Mouse (Mus musculus) lung, postnatal 4 days (tissue): ENCODE results near the gene Hmg20b.
A peak's percentile ranks its signal among the peaks of the same experiment; 100 is the strongest.

ENCODE experiments used
- DNase-seq, 2 experiments: peaks; one replicate each; pipeline ENCODE4 v3.0.0; 2021

Hmg20b gene

DNA sequence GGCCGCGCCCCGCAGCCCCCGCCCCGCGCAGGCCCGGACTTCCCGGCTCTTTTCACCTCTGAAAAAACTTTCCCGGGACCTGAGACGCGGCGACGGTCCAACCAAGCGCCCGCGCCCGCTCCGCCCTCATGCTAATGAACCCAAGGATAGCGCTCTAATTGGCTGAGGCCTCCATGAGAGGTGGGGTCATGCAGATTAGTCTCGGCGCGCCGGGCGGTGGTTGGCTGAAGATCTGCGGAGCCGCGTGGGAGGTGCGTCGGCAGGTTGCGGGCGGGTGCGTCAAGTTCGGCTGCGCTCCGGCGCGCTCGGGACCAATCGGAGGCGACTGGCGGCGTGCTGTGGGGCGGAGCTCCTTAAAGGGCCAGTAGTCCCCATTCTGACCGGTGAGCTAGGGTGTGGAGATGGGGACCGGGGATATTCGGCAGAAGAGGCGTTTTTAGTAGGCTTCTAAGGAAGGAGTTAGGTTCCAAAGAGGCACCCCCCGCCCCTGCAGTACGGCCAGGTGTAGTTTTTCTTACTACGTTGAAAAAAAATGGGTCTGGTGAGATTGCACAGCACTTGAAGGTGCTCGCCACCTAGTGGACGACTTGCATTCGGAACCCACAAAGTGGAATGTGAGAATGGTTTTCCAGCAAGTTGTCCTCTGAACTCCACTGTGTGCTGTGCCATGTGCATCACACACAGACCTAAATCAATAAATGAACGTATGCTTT is at the start of gene Hmg20b:
TSS of gene Hmg20b (minus strand) at position 130 of the 713 bp plus-strand sequence.
- peak; percentile 99 to 100 for DNase-seq

GRCm38 (mm10) chr10:81399798-81400308 is 49.6 kb upstream of the Hmg20b start:
- no peak for DNase-seq

- DNase-seq: no peak
Observed at GRCm38 (mm10) chr10:81399296-81399695, 49.0 kb upstream of the Hmg20b start.

DNA sequence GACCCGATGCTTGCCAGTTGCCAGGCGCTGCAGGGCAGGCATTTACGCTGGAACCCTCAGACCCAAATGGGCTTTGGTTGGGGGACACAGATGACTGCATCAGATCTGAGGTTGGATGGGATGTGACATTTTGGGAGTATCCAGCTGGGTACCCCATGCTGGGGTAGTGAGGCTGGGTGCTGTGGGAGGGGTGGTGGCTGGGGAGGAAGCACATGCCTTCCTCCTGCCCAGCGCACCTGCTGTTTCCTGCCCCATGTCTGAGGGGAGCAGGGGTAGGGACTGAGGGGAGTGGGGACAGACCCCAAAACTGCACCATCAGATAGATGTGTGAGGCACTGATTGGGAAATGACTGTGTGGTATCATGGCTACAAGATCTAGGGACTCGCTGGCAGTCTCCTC is 46.5 kb upstream of the Hmg20b start:
- DNase-seq: no peak

DNA sequence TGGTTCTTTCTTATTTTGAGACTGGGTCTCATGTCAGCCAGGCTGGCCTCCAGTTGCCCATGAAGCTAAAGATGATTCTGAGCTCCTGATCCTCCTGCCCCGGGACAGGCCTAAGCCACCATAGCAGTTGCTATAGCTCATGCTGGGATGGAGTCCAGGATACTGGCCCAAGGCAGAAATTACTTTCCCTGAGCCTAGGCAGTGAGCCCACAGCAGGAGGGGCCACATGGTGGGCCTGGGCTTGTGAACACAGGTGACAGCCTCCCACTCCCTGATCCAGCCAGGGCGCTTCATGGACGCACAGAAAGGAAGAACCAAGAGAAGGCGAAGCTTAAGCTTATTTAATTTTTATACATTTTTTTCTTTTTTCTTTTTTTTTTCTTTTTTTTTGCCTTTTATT is 45.6 kb upstream of the Hmg20b start:
- DNase-seq: no peak

DNA sequence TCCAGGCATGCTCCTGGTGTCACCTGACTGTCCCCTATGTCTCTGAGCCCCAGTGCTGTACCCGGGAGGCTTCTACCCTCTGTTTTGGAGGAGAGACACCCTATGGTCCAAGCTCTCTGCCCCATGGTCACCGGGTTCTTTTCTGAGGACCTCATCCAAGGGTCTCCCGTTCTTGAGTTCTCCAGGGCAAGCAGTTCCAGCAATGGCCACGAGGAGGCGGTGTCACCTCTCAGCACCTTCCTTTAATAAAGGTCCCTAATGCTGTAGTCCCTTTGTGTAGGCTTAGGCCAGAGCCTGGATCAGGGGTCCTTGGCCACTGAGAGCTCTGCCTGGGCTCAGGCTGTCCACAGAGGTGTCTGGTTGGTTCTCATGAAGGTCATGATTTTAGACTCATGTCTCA is 44.8 kb upstream of the Hmg20b start:
- DNase-seq: peak; percentile 77 to 85

- DNase-seq: peak in 1 of 2 experiments; percentile 62
Observed at GRCm38 (mm10) chr10:81393456-81394063, 43.3 kb upstream of the Hmg20b start.

DNA sequence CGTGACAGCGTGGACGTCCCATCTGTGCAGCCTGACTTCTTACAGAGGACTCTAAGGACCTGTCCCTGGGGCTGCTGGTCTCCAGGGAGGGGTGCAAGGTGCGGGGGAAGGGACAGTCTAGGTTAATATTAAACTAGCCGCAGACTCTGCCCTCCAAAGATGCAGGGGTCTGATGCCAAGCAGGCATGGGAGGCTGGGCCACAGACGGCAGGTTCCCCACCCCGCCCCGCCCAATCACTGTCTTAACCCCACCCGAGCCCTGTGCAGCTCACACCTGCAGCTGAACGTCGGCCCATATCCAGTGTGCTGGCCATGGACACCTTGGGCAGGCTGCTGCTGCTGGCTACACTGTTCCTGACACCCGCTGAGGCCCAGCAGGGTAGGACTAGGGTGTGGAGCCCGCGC is 42.5 kb upstream of the Hmg20b start, which contains the start of gene Smim24:
TSS of gene Smim24 (plus strand) at position 271 of the 405 bp plus-strand sequence.
- no peak for DNase-seq

DNA sequence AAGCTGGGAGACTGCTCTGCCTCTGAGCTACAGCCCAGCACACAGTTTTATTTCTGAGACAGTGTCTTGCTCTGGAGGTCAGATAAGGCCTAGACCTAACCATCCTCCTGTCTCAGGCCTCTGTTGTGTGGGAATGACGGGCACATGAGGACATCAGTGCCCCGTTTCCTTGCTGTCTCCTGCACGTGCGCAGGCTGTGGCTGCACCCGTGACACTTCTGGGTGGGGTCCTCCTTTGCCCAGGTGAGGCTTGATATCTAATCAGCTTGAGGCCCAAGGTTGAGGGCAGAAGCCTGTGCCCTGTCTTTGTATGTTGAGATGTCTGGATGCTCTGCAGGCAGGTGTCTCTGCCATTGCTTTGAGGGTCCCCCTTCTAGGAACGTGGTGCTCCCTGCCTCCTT is 42.0 kb upstream of the Hmg20b start:
- DNase-seq: no peak

DNA sequence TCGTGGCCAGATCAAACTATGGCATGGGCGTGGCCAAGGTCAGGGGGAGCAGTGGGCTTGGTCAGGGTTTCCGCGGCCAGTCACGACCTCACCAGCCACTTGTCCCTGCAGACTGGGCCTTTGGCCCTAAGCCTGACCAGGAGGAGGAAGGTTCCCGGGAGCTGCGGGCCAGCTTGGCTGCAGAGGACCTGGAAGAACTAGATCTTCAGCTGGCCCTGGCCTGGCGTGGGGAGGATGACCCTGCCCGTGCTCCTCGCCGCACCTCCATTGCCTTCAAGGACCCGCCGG is 40.3 kb upstream of the Hmg20b start:
- no peak for DNase-seq

DNA sequence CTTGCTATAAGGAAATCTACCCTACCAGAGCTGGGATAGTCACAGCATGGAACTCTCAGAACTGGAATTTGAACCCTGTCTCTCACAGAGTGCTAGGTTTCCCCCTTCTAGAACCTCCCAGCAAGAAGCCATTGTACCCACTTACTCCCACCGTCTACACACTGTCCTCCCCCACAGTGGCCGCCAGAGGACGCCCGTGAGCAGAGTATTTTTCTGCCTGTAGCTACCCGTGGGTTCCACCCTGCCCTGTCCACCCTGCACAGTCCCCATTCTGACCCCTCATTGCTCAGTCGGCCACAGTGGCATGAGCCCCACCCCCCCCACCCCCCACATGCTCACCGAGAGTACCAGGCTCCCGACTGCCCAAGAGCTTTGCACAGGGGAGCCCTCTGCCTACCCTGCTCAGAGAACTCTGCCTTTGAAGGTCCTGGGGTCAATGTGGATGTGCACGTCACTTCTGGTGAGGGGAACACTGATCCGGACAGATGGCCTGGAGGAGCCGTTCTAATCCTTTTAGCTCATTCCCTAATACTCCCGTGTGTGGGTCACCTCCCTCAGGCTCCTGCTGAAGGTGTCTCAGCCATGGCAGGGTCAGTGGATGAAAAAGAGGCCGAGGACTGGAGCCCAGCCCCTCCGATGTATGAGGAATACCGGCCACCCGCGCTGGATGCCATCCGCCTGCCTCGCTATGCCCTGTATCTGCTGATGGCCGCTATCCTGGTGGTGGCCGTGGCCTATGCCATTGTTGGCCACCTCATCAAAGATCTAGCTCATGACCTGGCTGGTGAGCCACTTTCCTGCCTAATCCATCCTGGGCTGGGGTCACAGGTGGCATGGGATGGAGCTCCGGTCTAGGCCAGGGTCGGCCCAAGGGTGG is 39.8 kb upstream of the Hmg20b start:
- peak; percentile 80 to 86 for DNase-seq

DNA sequence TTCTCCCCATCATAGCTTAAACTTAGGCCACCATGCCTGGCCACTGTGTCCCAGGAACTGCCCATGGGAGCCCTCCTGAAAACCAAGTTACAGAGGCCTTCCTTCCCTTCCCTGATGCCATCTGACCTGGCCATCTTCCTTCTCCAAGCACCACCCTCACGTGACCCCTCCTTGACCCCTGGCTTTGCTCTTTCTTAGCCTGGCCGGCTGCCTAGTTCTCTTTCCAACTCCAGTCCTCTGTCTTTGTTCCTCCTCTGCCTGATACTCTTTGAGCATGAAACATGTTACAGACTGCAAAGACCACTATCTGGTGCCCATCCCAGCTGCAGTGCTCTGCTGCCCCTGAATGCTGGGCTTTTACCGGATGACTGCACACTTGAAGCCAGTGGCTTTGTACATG is 39.1 kb upstream of the Hmg20b start:
- peak in 1 of 2 experiments; percentile 49 for DNase-seq

DNA sequence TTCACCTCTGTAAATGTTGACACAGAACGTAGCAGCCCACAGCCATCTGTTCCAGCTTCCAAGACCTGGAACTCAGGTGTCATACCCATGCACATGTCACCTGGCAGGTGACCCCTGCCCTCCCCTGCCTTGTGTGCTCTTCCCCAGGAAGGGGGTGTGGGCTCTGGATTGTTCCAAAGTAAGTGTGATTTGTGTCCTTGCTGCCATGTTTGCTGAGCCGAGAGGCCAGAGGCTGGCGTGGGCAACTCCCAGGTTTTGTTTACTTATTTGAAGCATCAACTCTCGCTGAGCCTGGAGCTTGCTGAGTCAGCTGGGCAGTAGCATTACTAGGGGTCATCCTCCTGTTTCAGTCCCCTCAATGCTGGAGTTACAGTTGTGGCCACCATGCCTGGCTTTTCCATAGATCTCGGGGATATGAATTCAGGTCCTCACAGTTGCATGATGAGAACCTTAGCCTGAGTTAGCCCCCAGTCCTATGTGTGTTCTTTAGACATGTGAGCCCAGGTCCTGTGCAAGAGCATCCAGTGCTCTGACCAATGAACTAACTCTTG is 38.3 kb upstream of the Hmg20b start, which contains the start of gene Gm48552:
TSS of gene Gm48552 (plus strand) at position 501 of the 551 bp plus-strand sequence.
- DNase-seq: no peak

DNA sequence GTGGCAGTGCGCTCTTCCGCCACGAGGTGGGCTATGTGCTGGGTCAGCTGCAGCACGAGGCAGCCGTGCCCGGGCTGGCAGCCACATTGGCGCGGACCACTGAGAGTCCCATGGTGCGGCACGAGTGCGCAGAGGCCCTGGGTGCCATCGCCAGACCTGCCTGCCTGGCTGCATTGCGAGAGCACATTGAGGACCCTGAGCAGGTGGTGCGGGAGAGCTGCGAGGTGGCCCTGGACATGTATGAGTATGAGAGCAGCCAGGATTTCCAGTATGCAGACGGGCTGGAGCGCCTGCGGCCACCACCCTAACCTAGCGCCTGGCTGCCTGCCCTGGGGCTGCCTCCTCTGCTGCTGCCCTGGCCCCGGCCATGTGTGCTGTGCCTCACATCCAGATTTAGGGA is 37.4 kb upstream of the Hmg20b start:
- DNase-seq: no peak

- DNase-seq: no peak
Observed at GRCm38 (mm10) chr10:81385603-81386306, 35.5 kb upstream of the Hmg20b start.

DNA sequence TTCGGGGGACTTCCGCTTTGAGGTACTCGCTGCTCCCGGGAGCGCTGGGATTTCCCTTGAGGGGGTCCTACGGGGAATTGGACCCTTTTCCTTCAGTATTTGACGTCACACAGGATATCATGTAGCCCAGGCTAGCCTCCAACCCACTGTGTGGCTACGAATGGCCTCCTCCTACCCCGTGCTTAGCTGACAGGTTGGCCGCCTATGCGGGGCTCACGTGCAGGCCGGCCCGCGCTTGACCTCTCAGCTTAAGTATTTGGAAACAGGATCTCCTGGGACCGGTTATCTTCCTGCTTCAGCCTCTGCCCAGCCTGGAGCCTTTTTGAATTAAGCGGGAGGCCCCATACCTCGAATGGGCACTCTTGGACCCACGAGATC is 34.3 kb upstream of the Hmg20b start:
- no peak for DNase-seq

GRCm38 (mm10) chr10:81383802-81384604 is 33.7 kb upstream of the Hmg20b start, which contains the start of the genes Dohh and Gm48551:
Gene Dohh, plus strand, starts transcription at chr10:81384428.
Gene Gm48551, plus strand, starts transcription at chr10:81384466.
- peak; percentile 98 to 99 for DNase-seq

DNA sequence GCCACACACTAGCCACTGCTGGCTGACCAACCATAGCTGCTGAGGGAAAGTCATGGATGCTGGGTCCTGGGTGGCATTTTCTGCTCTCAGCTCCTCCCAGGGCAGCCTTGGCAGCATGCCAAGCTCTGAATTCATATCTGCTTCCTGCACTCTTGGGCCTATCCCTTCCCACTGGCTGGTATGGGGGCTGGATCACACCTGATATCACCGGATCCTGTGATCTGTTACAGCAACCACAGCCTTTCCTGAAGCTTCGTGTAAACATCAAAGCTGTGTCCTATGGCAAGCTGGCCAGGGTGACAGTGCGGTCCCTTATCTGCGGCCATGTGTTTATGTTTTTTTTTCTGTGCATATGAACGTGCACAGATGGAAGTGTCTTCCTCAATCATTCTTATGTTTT is 31.8 kb upstream of the Hmg20b start:
- DNase-seq: peak; percentile 73 to 84

DNA sequence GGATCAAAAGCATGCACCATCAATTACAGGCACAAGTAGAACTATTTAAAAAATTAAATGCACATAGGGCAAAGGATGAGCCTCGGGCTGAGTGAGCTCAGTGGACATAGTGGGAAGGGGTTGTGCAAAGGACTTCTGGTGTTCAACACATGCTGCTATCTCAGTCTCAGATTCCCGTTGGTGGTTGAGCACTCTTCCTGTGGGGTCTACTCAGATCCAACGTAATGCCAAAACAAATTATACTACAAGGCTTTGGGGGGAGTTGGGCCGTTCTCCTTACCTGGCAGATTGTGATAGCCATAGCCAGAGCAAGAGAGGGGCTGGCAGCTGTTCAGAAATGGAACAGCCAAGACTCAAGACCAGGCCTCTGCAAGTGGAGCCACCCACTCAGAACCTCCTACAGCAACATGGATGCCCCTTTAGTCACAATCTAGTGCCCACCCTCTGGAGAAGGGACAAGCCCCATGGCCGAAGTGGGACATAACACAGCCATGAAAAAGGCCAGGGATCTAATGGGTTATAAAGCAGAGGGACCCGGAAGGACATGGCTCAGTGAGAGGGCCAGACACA is 29.6 kb upstream of the Hmg20b start:
- DNase-seq: no peak

DNA sequence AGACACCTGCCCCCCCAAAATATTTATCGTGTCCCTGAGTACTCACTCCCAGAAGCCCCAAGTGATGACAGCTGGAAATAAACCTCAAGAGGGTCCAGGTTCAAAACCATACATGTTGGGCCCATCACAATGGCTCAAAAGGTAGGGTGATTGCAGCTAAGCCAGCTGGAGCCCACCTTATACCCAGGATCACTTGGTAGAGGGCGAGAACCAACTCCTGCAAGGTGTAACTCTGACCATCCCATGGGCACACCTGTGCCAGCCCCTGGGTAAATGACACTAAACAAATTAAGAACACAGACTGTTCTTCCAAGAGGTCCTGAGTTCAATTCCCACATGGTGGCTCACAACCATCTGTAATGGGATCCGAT is 28.9 kb upstream of the Hmg20b start:
- DNase-seq: no peak

DNA sequence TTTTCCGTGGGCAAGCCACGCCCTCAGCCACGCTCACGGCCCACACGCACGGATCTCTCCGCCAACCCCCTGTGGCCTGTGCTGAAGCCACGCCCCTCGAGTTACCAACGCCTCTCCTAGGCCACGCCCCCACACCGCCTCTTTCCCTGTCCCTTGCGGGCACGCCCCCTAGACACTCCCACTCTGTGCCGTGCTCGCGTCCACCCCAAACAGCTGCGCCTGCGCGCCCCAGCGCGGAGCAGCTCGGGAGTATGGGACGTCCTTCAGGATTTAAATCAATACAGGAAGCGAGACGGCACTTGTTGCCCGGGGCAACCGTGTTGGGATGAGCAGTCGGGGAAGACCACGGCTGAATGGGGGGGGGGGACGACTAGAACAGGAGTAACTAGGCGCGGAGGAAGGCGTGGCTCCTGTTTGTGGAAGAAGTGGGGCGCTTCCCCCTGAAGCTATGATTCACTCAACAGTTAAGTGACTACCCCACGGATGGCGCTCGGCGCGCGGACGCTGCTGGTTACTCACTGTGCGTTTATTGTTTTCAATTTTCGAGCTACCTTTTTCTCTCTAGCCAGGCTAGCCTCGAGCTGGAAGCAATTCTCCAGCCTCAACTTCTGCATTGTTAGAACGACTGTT is 28.4 kb upstream of the Hmg20b start:
- peak; percentile 100 for DNase-seq
